Mouse (Mus musculus) olfactory bulb, adult 2 months (tissue): ENCODE measurements around the gene Zfp607b.

Experiments
- CTCF ChIP-seq: fragments of 200-500 bp; IDR thresholded peaks from 2 replicates; pipeline ENCODE4 v1.5.1; 2012; ENCODE audit warnings: low read depth, mild to moderate bottlenecking, low read length, moderate library complexity; ENCODE audit not compliant: insufficient read depth
- POLR2A ChIP-seq: fragments of 200-500 bp; IDR thresholded peaks from 2 replicates; pipeline ENCODE4 v1.6.1; 2012; ENCODE audit warnings: mild to moderate bottlenecking, low read depth, low read length, moderate library complexity; ENCODE audit not compliant: insufficient read depth

DNA sequence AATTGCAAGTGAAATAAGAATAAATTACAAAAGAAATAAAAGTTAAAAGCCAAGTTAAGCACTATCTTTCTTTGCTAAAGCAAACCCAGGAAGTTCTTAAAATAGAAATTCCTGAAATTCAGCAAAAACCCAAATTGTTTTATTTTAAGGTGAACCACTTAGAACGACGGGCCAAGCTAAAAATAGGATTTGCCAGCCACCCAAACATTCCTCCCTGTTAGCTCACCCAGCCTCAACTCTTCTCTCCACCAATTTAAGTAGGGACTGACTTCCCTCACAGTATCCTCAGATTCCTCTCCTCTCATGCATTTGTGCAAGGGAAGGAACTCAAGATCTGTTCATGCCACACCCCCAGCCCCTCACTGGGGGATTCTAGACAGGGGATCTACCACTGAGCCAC lies 5.9 kb upstream of the Zfp607b start:
- TF ChIP-seq CTCF (no peak), POLR2A (no peak)
